Mouse (Mus musculus): Measurements from ENCODE around the gene Rftn1.

GRCm38 (mm10) chr17:50126545-50126944 is 63.9 kb downstream of the Rftn1 start:
- TF ChIP-seq CTCF (conservative IDR thresholded peaks at IDR 0.05; ENCODE audit: insufficient read depth, insufficient read length, low read depth, low read length) = no peak
- TF ChIP-seq POLR2A (IDR thresholded peaks at IDR 0.05; ENCODE audit: low read depth, low read length) = no peak
